Mouse (Mus musculus): Measurements from ENCODE around the gene Rnf182. TPM values are rescaled to one million over a fixed set of nuclear protein-coding genes. Genes with fewer than 3 reads are reported as not detected.

Gene Rnf182
- total RNA-seq, 2 experiments from 2014 or later: 0.11 TPM; not detected in 1

- DNase-seq: no peak
These were observed 3.5 kb upstream of the Rnf182 start for GRCm38 (mm10) chr13:43612040-43612439.

- no peak for DNase-seq
These were observed 843 bp upstream of the Rnf182 start for GRCm38 (mm10) chr13:43614667-43615066.

- DNase-seq: no peak
These were observed 325 bp upstream of the Rnf182 start for GRCm38 (mm10) chr13:43615194-43615576.

DNA sequence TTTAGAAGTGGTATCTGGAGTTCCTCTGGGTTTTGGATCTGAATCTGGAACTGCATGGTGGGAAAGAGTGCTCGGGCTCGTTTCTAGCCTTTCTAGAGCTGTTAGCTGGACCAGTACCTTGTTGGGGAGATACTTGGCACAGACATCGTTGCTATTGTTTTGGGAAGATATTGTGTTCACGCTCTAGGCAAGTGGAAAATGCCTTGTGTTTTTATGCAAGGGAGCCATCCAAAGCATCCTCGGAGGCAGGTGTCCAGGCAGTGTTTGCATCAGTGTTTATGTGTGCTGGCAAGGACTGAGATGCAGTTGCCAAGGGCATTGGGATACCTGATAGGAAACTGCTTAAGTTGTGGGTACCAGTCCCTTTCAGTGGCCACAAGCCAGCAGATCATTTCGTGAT is 1.0 kb downstream of the Rnf182 start:
- DNase-seq: no peak

- no peak for DNase-seq
These were observed 4.2 kb downstream of the Rnf182 start for GRCm38 (mm10) chr13:43619550-43620175.

DNA sequence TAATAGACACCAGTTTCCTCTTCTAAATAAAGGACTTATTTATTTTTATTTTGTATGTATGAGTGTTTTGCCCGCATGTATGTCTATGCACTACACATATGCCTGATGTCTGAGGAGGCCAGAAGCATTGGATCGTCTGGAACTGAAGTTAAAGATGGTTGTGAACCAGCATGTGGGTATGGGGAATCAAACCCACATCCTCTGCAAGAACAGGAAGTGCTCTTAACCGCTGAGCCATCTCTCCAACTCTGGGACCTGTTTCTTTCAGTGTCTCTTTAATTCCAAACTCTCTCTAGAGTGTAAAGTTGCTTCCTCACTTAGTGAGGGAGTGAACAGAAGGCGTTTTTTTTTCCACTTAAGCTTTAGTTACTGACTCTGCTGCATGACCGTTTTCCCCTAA is 12.4 kb downstream of the Rnf182 start:
- DNase-seq: no peak

DNA sequence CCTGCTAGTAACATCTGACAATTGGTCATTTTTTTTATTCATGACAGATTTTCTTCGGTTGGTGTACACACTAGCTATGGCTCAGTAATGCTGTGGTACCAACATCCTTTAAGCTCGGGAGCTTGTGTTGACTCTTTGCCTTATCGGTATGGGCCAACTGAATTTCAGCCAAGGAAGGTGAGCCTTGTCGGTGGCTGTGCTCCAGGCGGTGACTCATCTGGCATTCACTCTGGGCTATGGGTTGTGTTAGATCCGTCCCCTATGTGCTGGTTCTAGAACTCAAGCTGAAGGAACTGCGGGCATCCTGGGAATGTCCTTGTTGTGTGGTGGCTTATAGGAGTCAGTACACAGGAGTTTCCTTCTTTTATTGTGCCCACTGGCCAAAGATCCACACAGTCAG is 14.3 kb downstream of the Rnf182 start:
- DNase-seq: peak; percentile 20

GRCm38 (mm10) chr13:43631266-43631665 is 15.8 kb downstream of the Rnf182 start:
- no peak for DNase-seq

DNA sequence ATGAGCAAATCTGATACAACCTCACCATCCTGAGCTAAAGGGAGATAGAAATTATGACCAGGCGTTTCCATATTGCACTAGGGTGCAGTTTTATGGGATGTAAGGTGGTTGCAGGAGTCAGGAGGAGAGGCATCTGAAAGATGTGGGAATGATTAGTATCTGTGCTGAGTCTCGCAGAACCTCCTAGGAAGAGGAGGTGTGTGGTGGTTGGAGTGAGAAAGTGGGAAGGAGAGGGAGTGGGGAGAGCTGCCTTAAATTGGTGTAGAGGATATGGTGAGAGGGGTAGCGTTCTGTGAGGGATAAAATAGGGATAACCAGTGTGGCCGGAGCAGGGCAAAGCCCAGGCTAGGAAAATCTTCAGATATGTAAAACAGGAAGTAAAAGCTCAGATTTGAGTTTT is 17.5 kb downstream of the Rnf182 start:
- DNase-seq: no peak

GRCm38 (mm10) chr13:43637720-43638119 is 22.2 kb downstream of the Rnf182 start:
- no peak for DNase-seq

DNA sequence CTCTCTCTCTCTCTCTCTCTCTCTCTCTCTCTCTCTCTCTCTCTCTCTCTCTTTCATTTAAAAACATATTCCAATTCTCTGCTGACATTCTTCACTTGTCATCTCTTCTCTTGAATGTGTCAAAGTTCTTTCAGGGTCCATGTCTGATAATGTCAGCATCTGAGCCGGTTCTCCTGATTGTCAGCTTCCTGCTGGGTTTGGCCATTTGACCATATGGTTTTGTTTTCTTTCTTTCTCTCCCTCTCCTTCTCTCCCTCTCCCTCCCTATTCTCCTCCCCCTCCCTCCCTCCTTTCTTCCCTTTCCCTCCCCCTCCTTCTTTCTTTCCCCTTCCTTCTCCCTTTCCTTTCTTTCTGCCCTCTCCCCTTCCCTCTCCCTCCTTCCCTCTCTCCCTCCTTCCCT is 29.5 kb downstream of the Rnf182 start:
- no peak for DNase-seq

- no peak for DNase-seq
These were observed 33.0 kb downstream of the Rnf182 start for GRCm38 (mm10) chr13:43648556-43648955.

- no peak for DNase-seq
These were observed 35.8 kb downstream of the Rnf182 start for GRCm38 (mm10) chr13:43651277-43651676.

DNA sequence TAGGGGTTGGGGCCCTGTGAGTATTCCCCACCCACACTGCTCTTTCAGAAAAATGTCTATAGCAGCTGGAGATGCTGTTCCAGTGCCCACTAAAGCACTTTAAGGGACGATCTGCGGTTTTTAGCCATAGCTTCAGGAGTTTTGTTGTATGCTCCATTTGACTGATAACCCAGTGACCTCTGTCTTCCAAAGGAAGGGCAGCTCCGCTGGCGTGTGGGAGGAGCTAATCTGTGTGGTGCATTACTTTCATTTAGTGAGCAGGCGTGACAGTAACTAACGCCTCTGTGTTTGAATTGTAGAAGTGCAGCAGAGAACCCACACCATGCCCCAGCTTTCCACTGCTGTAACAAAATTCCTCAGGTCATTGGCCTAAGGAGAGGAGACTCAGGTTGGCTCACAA is 38.6 kb downstream of the Rnf182 start:
- no peak for DNase-seq

DNA sequence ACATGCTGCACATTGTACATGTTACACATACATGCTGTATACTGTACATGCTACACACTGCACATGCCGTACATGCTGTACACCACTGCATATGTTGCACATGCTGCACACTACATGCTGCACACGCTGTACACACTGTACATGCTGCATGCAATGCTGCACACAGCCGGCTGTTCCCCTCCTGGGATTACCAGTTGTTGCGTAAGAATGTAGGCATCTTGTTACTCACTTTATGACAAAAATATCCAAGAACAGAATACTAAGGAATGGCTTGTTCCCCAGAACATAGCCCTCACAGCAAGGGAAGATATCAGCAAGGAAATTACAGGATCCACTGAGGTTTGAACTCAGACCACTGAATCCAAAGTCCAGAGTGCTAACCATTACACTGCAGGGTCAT is 47.7 kb downstream of the Rnf182 start:
- no peak for DNase-seq

DNA sequence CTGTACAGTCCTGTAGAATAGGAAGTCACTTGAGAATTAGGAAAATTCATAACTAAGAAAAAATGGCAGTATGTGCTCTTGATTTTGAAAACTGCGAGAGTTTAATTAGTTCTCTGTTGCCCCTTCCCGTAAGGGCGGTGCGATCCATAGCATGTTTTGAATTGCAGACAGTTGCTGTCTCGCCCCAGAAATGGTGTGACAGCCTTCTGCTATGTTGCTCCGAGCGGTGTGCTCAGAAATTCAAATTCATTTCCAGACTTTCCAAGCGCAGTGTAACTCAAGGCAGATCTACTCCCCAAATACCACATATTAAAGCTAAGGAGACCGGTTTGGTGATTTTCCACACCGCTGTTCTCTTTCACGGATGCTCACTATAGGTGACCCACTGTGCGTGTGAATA is 50.6 kb downstream of the Rnf182 start:
- DNase-seq: no peak

DNA sequence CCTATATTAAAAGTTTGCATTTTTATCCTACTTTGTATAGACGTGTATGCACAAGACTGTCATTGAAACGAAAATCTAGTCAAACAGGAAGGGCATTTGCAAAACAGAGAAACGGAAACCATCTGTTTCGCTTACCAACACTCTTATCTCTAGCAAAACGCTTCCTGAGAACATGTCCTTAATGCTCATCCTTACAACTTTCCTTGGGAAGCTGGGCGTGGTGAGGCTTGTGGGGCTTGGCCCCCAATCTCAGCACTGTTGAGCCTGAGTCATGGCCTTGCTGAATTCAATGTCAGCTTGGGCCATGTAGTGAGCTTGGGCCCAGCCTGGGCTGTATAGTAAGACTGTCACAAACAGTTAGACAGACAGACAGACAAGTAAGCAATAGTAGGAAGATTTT is 51.4 kb downstream of the Rnf182 start:
- DNase-seq: no peak

DNA sequence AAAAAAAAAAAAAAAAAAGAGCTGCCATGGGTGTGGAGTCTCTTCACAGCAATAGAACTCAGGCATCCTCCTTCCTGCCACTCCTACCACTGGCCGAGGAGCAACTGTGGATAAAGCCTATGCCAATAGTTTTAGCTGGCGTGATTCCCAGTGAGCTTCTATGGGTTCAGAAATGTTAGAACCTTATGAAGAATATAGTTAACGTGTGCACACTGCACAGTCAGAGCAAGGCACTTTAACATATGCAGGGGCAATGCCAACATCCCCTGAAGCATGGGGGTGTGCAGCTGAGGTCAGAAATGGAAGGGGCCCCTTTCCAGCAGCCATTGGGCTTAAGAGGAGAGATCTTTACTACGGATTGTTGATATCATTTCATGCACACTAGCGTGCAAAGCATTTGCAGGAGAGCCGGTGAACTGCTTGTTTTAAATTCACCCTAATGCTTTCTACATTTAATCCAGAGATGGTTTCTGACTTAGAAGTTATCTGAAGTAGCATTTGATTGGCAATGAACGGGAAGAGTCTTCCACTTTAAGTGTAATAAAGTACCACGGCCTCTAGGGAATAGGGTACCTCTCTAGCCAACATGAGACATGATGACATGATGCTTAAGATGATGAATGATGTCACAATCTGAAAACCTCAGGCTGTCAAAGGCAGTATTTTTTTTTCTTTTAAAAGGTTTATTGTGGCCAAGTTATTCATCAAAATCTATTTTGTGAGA is 61.8 kb downstream of the Rnf182 start:
- DNase-seq: no peak

GRCm38 (mm10) chr13:43677883-43678244 is 62.4 kb downstream of the Rnf182 start:
- no peak for DNase-seq

GRCm38 (mm10) chr13:43684499-43684994 is 69.0 kb downstream of the Rnf182 start:
- peak; percentile 56 for DNase-seq

DNA sequence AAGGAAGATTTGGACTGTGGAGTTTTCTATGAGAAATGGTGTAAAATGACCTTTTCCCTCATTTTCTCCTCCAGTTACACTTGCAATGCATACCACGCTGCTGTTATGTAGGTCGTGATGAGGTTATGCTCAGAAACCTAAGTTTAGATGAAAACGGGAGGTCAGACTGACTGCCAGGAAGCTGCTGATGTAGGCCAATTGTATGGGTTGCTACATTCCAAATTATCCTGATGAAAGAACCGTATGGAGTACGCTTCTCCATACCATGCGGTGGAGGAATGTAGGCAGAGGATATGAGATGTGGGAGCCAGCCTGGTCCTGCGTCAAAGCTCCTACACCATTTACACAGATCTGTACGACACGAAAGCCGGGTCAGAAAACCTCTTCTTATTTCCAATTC is 72.6 kb downstream of the Rnf182 start:
- no peak for DNase-seq

DNA sequence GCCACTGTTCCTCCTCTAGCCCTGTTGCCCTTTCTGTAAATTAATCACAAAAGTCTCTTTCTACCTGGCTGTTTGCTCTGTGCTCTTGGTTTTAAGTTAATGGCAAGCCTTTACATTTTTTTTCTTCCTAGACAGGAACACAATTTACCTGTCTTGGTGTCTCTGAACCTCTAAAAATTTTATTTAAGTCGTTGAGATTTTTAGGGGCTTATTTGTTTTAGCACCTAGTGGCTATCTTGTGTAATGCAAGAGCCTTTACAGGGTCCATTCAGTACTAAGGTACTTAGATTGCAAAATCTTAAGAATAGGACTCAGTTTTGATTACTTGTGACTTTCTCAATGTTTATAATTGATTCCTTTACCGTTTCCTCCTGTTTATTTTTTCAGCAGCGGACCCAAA is 76.2 kb downstream of the Rnf182 start:
- DNase-seq: no peak

- DNase-seq: no peak
These were observed 80.0 kb downstream of the Rnf182 start for GRCm38 (mm10) chr13:43695521-43695920.

DNA sequence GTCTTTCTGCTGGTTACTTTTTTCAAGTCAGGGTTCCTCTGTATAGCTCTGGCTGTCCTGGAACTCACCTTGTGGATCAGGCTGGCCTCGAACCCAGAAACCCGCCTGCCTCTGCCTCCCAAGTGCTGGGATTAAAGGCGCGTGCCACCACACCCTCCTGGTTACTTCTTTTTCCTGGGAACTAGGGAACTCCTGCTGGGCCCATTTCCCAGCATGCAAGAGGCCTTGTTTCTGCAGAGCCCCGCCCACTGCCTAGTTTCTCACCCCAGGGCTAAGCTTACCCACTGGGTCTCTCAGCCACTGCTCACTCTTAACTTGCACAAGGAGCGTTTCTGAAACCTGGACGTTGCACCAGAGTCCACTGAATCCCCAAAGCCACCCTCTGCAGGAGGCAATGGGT is 80.5 kb downstream of the Rnf182 start:
- DNase-seq: no peak
